Comparison of ENCODE assay signal across 28 mouse cellular contexts in genomic region chr3:146347311-146347710, GRCm38 (mm10).
"Had no signal": no experiment of that assay in that cellular context is flagged by ENCODE, and none has a peak within 500 bp of the region (broad histone marks: within the 10 kb centered on the region; RNA-seq: fewer than 3 reads in every experiment).

No protein-coding gene starts in this region.

- H3K9me3 ChIP-seq: embryonic facial prominence, embryonic 10.5 days; embryonic facial prominence, embryonic 12.5 days; embryonic facial prominence, embryonic 13.5 days; embryonic facial prominence, embryonic 15.5 days; forebrain, embryonic 10.5 days; forebrain, embryonic 12.5 days; forebrain, embryonic 13.5 days; forebrain, embryonic 15.5 days had no signal

- H3K36me3 ChIP-seq: embryonic facial prominence, embryonic 10.5 days; embryonic facial prominence, embryonic 12.5 days; embryonic facial prominence, embryonic 13.5 days; embryonic facial prominence, embryonic 15.5 days; forebrain, embryonic 10.5 days; forebrain, embryonic 12.5 days; forebrain, embryonic 15.5 days had no signal

- H3K27me3 ChIP-seq: embryonic facial prominence, embryonic 12.5 days; embryonic facial prominence, embryonic 13.5 days; embryonic facial prominence, embryonic 15.5 days; forebrain, embryonic 15.5 days had no signal

- H3K4me3 ChIP-seq: embryonic facial prominence, embryonic 10.5 days; embryonic facial prominence, embryonic 12.5 days; embryonic facial prominence, embryonic 13.5 days; embryonic facial prominence, embryonic 15.5 days; erythroblast, embryonic 14.5 days; forebrain, embryonic 10.5 days; forebrain, embryonic 12.5 days; forebrain, embryonic 13.5 days; forebrain, embryonic 15.5 days; gastrocnemius, adult 2 months; heart, adult 2 months had no signal

- ATAC-seq: forebrain, embryonic 13.5 days; forebrain, embryonic 14.5 days; forebrain, embryonic 15.5 days; forebrain, embryonic 16.5 days; forebrain, postnatal 0 days had no signal

- H3K4me1 ChIP-seq: embryonic facial prominence, embryonic 15.5 days had no signal

- H3K4me2 ChIP-seq: embryonic facial prominence, embryonic 12.5 days; embryonic facial prominence, embryonic 13.5 days; embryonic facial prominence, embryonic 15.5 days; forebrain, embryonic 12.5 days; forebrain, embryonic 13.5 days; forebrain, embryonic 15.5 days had no signal

- DNase-seq: cerebellum, adult 2 months; cerebellum, adult 8-10 months; cerebellum, adult 9-10 months; cerebellum, adult 9-11 months; cerebellum, postnatal 10 days; cerebellum, postnatal 14 days; cerebellum, postnatal 25 days; cerebellum, postnatal 36 days; embryo, embryonic 11 days; forebrain, postnatal 0 days; gastrocnemius, adult 2 months; gastrocnemius, postnatal 10 days; gastrocnemius, postnatal 14 days; gastrocnemius, postnatal 25 days; gastrocnemius, postnatal 36 days; heart, adult 18-20 months; heart, adult 2 months had no signal

- H3K9ac ChIP-seq: embryonic facial prominence, embryonic 12.5 days; embryonic facial prominence, embryonic 13.5 days; embryonic facial prominence, embryonic 15.5 days; forebrain, embryonic 12.5 days; forebrain, embryonic 13.5 days; forebrain, embryonic 15.5 days; forebrain, postnatal 0 days had no signal

- H3K27ac ChIP-seq: embryonic facial prominence, embryonic 10.5 days; embryonic facial prominence, embryonic 12.5 days; embryonic facial prominence, embryonic 13.5 days; embryonic facial prominence, embryonic 15.5 days; forebrain, embryonic 10.5 days; forebrain, embryonic 12.5 days; forebrain, embryonic 13.5 days; forebrain, embryonic 15.5 days; gastrocnemius, adult 2 months; heart, adult 2 months had no signal
